Mouse (Mus musculus): ENCODE results near the gene Top3a. TPM values are rescaled to one million over a fixed set of nuclear protein-coding genes. Genes with fewer than 3 reads are reported as not detected.

The Top3a gene
- total and polyA plus RNA-seq, 2 experiments, result 3.4 to 3.8 TPM

DNA sequence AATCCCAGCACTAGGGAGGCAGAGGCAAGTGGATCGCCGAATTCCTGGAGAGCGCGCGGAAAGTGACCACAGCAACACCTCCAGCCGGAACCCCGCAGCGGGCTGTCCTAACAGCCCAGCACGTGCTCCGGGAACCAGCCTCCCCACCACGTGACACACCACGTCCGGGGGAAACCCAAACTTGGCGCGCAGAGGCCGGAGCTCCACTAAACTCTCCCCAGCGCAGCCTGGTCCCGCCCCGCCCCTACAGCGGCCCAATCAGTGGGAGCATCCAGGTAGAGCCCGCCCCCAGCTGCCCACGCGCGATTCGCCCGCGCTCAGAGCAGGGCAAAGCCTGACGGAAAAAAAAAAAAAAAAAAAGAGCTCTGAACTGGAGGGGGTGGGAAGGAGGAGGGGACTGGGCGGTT, 33.9 kb upstream of the Top3a start:
- peak; percentile 94 for DNase-seq (ENCODE audit: extremely low read depth, low read depth, low spot score)
- H3K4me3 ChIP-seq (ENCODE audit: insufficient read depth, low read depth, low read length), result peak overlapping the region; percentile 70
- H3K79me2 ChIP-seq (ENCODE audit: control insufficient read depth, insufficient read depth, low read length), result peaks cover 26% of the 10 kb centered on the region; the same call in 1 of the 2 replicates
- WGBS, result under 1% methylated on average over 29 of the region's 29 CpGs
- H3K4me1 ChIP-seq (ENCODE audit: control insufficient read depth, insufficient read depth, low read length), result peaks cover 19% of the 10 kb centered on the region
- peak overlapping the region; percentile 85 for H3K9ac ChIP-seq (ENCODE audit: low read depth, low read length)
- TF ChIP-seq POLR2A (IDR thresholded peaks at IDR 0.05; ENCODE audit: extremely low read depth, insufficient read depth, low read length) (peak; percentile 84), CTCF (IDR thresholded peaks at IDR 0.05; ENCODE audit: low read depth, low read length) (no peak)
- H3K36me3 ChIP-seq (ENCODE audit: control insufficient read depth, insufficient read depth, low read length), result peaks cover 5% of the 10 kb centered on the region
- no peaks in the 10 kb centered on the region for H3K27me3 ChIP-seq (ENCODE audit: control insufficient read depth, insufficient read depth, low read length)
- H3K27ac ChIP-seq (replicated peaks; ENCODE audit: insufficient read depth, low read depth, low read length), result peak overlapping the region; percentile 94

DNA sequence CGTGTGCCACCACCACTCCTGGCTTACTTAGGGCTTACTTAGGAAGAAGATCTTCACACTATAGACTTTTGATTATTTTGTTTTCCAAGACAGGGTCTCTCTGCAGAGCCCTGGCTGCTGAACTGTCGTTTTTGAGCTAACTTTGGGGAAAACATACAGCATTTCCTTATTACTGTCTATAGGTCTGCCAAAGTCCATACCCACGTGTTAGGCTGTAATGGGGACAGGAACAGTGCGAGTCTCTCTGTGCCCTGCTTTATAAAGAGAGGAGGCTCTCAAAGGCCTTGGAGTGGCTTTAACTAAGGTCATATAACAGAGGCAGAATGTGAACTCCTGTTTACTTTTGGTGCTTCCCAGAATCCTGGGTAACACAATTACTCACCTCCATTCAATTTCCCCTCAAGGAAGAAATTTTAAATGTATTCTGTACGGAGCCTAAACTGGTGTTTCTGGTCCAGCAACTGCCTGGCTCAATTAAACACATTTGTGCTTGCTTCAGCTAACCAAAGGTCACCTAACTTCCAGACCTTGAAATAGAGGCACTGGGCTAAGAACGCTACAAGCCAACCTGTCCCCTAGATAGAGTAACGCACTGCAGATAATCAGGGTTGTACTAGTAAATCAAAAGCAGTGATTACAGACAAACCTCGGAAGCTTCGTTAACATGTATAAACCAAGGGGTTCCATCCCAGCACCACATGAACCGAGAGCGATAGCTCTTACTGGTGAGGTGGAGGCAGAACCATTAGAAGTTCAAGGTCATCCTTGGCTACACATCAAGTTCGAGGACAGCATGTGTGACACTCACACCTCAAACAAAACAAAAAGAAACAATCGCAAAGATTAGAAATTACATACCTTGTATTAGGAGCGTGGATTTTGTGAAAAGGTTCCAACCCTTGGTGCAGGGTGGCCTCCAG, 33.1 kb upstream of the Top3a start:
- 11% methylated on average over 14 of the region's 14 CpGs for WGBS
- peaks cover 31% of the 10 kb centered on the region; the same call in 1 of the 2 replicates for H3K79me2 ChIP-seq (ENCODE audit: control insufficient read depth, insufficient read depth, low read length)
- DNase-seq (ENCODE audit: extremely low read depth, low read depth, low spot score), result peak; percentile 87
- H3K4me1 ChIP-seq (ENCODE audit: control insufficient read depth, insufficient read depth, low read length), result peaks cover 22% of the 10 kb centered on the region
- TF ChIP-seq POLR2A (IDR thresholded peaks at IDR 0.05; ENCODE audit: extremely low read depth, insufficient read depth, low read length) (no peak), CTCF (IDR thresholded peaks at IDR 0.05; ENCODE audit: low read depth, low read length) (no peak)
- H3K36me3 ChIP-seq (ENCODE audit: control insufficient read depth, insufficient read depth, low read length), result peaks cover 10% of the 10 kb centered on the region
- peak overlapping the region; percentile 85 for H3K9ac ChIP-seq (ENCODE audit: low read depth, low read length)
- H3K27ac ChIP-seq (replicated peaks; ENCODE audit: insufficient read depth, low read depth, low read length), result peak overlapping the region; percentile 94
- no peaks in the 10 kb centered on the region for H3K27me3 ChIP-seq (ENCODE audit: control insufficient read depth, insufficient read depth, low read length)
- H3K4me3 ChIP-seq (ENCODE audit: insufficient read depth, low read depth, low read length), result peak overlapping the region; percentile 70

GRCm38 (mm10) chr11:60809546-60809945, 32.4 kb upstream of the Top3a start:
- peak overlapping the region; percentile 85 for H3K9ac ChIP-seq (ENCODE audit: low read depth, low read length)

DNA sequence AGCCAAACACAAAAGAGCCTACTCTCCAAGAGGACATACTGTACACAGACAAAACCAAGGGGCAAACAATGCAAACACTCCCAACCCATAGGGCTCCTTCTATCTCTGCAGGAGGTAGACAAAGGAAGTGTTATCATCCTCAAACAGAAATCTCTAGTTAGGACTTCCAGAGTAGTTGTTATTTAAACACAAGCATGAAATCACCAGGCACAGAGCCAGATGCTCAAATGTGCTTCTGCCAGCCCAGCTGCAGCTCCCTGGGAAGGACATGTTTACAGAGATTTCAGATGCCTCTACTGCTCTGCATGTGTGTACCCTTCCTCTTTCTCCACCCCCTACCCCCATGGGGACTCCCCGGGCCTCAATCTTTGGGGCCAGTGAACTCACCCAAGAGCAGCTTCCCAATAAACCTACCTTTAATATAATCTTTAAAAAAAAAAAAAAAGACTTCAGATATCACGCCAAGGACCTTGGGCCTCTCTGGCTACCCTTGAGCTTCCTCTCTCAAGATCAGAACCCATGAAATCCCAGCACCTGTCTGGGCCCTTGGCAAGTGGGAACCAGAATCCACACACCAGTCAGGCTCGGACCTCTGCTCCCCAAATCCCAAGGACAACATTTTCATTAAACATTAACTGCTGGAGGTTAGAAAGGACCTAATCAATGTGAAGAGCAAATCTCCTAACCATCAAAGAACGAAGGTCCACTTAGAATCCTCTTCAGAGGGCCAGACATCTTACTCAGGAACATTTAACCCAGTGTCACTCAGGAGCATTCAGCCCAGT, 31.3 kb upstream of the Top3a start:
- Histone ChIP-seq H3K36me3 (ENCODE audit: control insufficient read depth, insufficient read depth, low read length) (peaks cover 25% of the 10 kb centered on the region), H3K4me1 (ENCODE audit: control insufficient read depth, insufficient read depth, low read length) (peaks cover 25% of the 10 kb centered on the region), H3K4me3 (ENCODE audit: insufficient read depth, low read depth, low read length) (peak overlapping the region; percentile 50), H3K27ac (replicated peaks; ENCODE audit: insufficient read depth, low read depth, low read length) (peak overlapping the region; percentile 94), H3K27me3 (ENCODE audit: control insufficient read depth, insufficient read depth, low read length) (no peaks in the 10 kb centered on the region), H3K9ac (ENCODE audit: low read depth, low read length) (peak overlapping the region; percentile 82), H3K79me2 (ENCODE audit: control insufficient read depth, insufficient read depth, low read length) (peaks cover 37% of the 10 kb centered on the region; the same call in 1 of the 2 replicates)
- WGBS, result 23% methylated on average over 4 of the region's 4 CpGs
- DNase-seq (ENCODE audit: extremely low read depth, low read depth, low spot score), result peak; percentile 98
- TF ChIP-seq POLR2A (IDR thresholded peaks at IDR 0.05; ENCODE audit: extremely low read depth, insufficient read depth, low read length), result 0 out of 2 replicates have a peak, but pooled peaks have one; percentile 15
- no peak for TF ChIP-seq CTCF (IDR thresholded peaks at IDR 0.05; ENCODE audit: low read depth, low read length)

More at GRCm38 (mm10) chr11:60809546-60809945, 32.4 kb upstream of the Top3a start:
- H3K79me2 ChIP-seq (ENCODE audit: control insufficient read depth, insufficient read depth, low read length), result peaks cover 33% of the 10 kb centered on the region; the same call in 1 of the 2 replicates
- peaks cover 14% of the 10 kb centered on the region for H3K36me3 ChIP-seq (ENCODE audit: control insufficient read depth, insufficient read depth, low read length)
- TF ChIP-seq POLR2A (IDR thresholded peaks at IDR 0.05; ENCODE audit: extremely low read depth, insufficient read depth, low read length) (no peak), CTCF (IDR thresholded peaks at IDR 0.05; ENCODE audit: low read depth, low read length) (no peak)
- peak; percentile 65 for DNase-seq (ENCODE audit: extremely low read depth, low read depth, low spot score)
- 16% methylated on average over 1 of the region's 1 CpGs for WGBS
- H3K4me3 ChIP-seq (ENCODE audit: insufficient read depth, low read depth, low read length), result peak overlapping the region; percentile 70
- peak overlapping the region; percentile 94 for H3K27ac ChIP-seq (replicated peaks; ENCODE audit: insufficient read depth, low read depth, low read length)
- H3K4me1 ChIP-seq (ENCODE audit: control insufficient read depth, insufficient read depth, low read length), result peaks cover 22% of the 10 kb centered on the region
- H3K27me3 ChIP-seq (ENCODE audit: control insufficient read depth, insufficient read depth, low read length), result no peaks in the 10 kb centered on the region

- peaks cover 70% of the 10 kb centered on the region for H3K36me3 ChIP-seq (ENCODE audit: control insufficient read depth, insufficient read depth, low read length)
- 96% methylated on average over 1 of the region's 1 CpGs for WGBS
- no peak overlapping the region for H3K4me3 ChIP-seq (ENCODE audit: insufficient read depth, low read depth, low read length)
- peaks cover 18% of the 10 kb centered on the region; the same call in 1 of the 2 replicates for H3K79me2 ChIP-seq (ENCODE audit: control insufficient read depth, insufficient read depth, low read length)
- H3K4me1 ChIP-seq (ENCODE audit: control insufficient read depth, insufficient read depth, low read length), result peaks cover 18% of the 10 kb centered on the region
- H3K27me3 ChIP-seq (ENCODE audit: control insufficient read depth, insufficient read depth, low read length), result no peaks in the 10 kb centered on the region
- TF ChIP-seq CTCF (IDR thresholded peaks at IDR 0.05; ENCODE audit: low read depth, low read length) (no peak), POLR2A (IDR thresholded peaks at IDR 0.05; ENCODE audit: extremely low read depth, insufficient read depth, low read length) (no peak)
- H3K27ac ChIP-seq (replicated peaks; ENCODE audit: insufficient read depth, low read depth, low read length), result no peak overlapping the region
- no peak overlapping the region for H3K9ac ChIP-seq (ENCODE audit: low read depth, low read length)
- no peak for DNase-seq (ENCODE audit: extremely low read depth, low read depth, low spot score)
Observed at GRCm38 (mm10) chr11:60800892-60801291, 23.7 kb upstream of the Top3a start.
